In the genomic region with DNA sequence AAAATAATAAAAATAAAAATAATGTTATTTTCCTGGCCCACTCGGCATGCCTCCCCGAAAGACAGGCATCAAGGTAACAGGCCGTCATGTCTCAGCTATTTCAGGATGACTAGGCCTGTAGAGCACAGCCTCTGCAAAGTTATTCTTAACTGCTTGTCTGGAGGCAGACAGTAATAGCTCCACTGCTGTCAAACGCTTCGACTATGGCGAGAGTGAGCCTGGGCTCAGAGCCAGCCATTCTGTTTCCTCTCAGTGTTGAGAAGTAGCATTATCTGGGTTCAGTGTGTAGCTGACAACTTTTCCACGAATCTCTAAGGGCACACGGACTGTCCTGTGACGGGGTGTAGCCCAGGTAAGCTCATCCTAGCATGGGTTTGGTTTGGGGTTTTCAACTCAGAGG, we compare ENCODE assay signal across 9 mouse cellular contexts. TPM values are rescaled to one million over a fixed set of nuclear protein-coding genes. Genes with fewer than 3 reads are reported as not detected.
DNase-seq lines count a peak whose midpoint lies in the region; ATAC-seq and TF ChIP-seq lines count a peak whose summit lies in the region.
"Had no signal": no experiment of that assay in that cellular context is flagged by ENCODE, and none has a peak within 500 bp of the region (broad histone marks: within the 10 kb centered on the region; RNA-seq: fewer than 3 reads in every experiment).

No protein-coding gene starts in this region.

- ATAC-seq in forebrain, embryonic 15.5 days (replicated peaks) = no peak; the same call in 1 of the 2 replicates
- peak; percentile 94 for ATAC-seq in heart, postnatal 0 days (ENCODE audit: insufficient read depth, low read depth)

- H3K9me3 ChIP-seq in forebrain, embryonic 15.5 days = no peaks in the 10 kb centered on the region
- no peaks in the 10 kb centered on the region for H3K9me3 ChIP-seq in forebrain, embryonic 10.5 days
- no peaks in the 10 kb centered on the region for H3K9me3 ChIP-seq in heart, postnatal 0 days (replicated peaks; ENCODE audit: control insufficient read depth, low read length)

- no peak overlapping the region for H3K9ac ChIP-seq in forebrain, embryonic 15.5 days (replicated peaks)
- no peak overlapping the region for H3K9ac ChIP-seq in heart, postnatal 0 days (replicated peaks; ENCODE audit: low read depth, low read length)

- H3K4me2 ChIP-seq in forebrain, embryonic 15.5 days (replicated peaks) = no peak overlapping the region
- no peak overlapping the region for H3K4me2 ChIP-seq in heart, postnatal 0 days (ENCODE audit: low read depth, low read length)

- 53% methylated on average over 9 of the region's 9 CpGs for WGBS in forebrain, embryonic 15.5 days
- 92% methylated on average over 9 of the region's 9 CpGs for WGBS in forebrain, embryonic 10.5 days
- WGBS in heart, postnatal 0 days = 7% methylated on average over 9 of the region's 9 CpGs

- H3K27me3 ChIP-seq in forebrain, embryonic 15.5 days = no peaks in the 10 kb centered on the region
- H3K27me3 ChIP-seq in forebrain, embryonic 10.5 days (ENCODE audit: poor library complexity, severe bottlenecking) = no peaks in the 10 kb centered on the region
- H3K27me3 ChIP-seq in heart, postnatal 0 days (ENCODE audit: control insufficient read depth, insufficient read depth, low read length) = no peaks in the 10 kb centered on the region
- H3K27me3 ChIP-seq: CH12.LX had no signal

- DNase-seq in forebrain, embryonic 10.5 days (ENCODE audit: extremely low spot score, low spot score) = no peak
- peak; percentile 95 for DNase-seq in heart, postnatal 0 days (ENCODE audit: low spot score)
- peak; percentile 87 to 94 for DNase-seq in left cerebral cortex, adult 9 months (ENCODE audit: low spot score in 2 of 2)
- DNase-seq in right cerebral cortex, postnatal 36 days (ENCODE audit: low spot score in 2 of 2) = peak; percentile 87 to 96
- DNase-seq in T-cell, adult 2 months (ENCODE audit: low spot score) = no peak
- DNase-seq in urinary bladder, adult 2 months (ENCODE audit: low spot score) = no peak

- H3K4me1 ChIP-seq in forebrain, embryonic 15.5 days = peaks cover 8% of the 10 kb centered on the region; the same call in 1 of the 2 replicates
- peaks cover 4% of the 10 kb centered on the region; the same call in 1 of the 2 replicates for H3K4me1 ChIP-seq in forebrain, embryonic 10.5 days
- H3K4me1 ChIP-seq in cortical plate, adult 2 months (ENCODE audit: control insufficient read depth, insufficient read depth, low read length) = peaks cover 5% of the 10 kb centered on the region
- H3K4me1 ChIP-seq in heart, postnatal 0 days (ENCODE audit: control insufficient read depth, insufficient read depth) = peaks cover 27% of the 10 kb centered on the region

- 0 out of 2 replicates have a peak, but pooled peaks have one; percentile 65 for TF ChIP-seq EP300 in heart, postnatal 0 days (IDR thresholded peaks at IDR 0.05; ENCODE audit: low read depth)

- TF ChIP-seq CTCF in cortical plate, adult 2 months (IDR thresholded peaks at IDR 0.05; ENCODE audit: extremely low read depth, insufficient read depth, low read length) = no peak
- no peak for TF ChIP-seq CTCF in heart, postnatal 0 days (IDR thresholded peaks at IDR 0.05; ENCODE audit: low read depth)

- no peaks in the 10 kb centered on the region for H3K36me3 ChIP-seq in forebrain, embryonic 15.5 days
- no peaks in the 10 kb centered on the region for H3K36me3 ChIP-seq in forebrain, embryonic 10.5 days (replicated peaks)
- no peaks in the 10 kb centered on the region for H3K36me3 ChIP-seq in heart, postnatal 0 days (replicated peaks; ENCODE audit: control insufficient read depth, insufficient read depth, low read length)

- H3K27ac ChIP-seq in forebrain, embryonic 15.5 days (replicated peaks) = 0 out of 2 replicates have a peak overlapping the region, but pooled peaks have one; percentile 3
- H3K27ac ChIP-seq in forebrain, embryonic 10.5 days = no peak overlapping the region
- H3K27ac ChIP-seq in cortical plate, adult 2 months (ENCODE audit: insufficient read depth, low read length) = no peak overlapping the region
- H3K27ac ChIP-seq in heart, postnatal 0 days (ENCODE audit: low read depth) = peak overlapping the region; percentile 92

- no peak overlapping the region for H3K4me3 ChIP-seq in forebrain, embryonic 15.5 days
- H3K4me3 ChIP-seq in forebrain, embryonic 10.5 days = no peak overlapping the region
- no peak overlapping the region for H3K4me3 ChIP-seq in cortical plate, adult 2 months (ENCODE audit: insufficient read depth, low read length)
- no peak overlapping the region for H3K4me3 ChIP-seq in heart, postnatal 0 days (ENCODE audit: low read depth, low read length)

- TF ChIP-seq POLR2A in cortical plate, adult 2 months (IDR thresholded peaks at IDR 0.05; ENCODE audit: extremely low read depth, insufficient read depth, low read length) = 0 out of 2 replicates have a peak, but pooled peaks have one; percentile 20

RNA-seq across cellular contexts. Expression of gene Myh10, which starts 33.5 kb away (rescaled TPM):
- polyA plus RNA-seq in forebrain, embryonic 15.5 days (2015; fragmentation: Nextera tagmentation; extraction: Ambion mirVana) = 115 and 118 TPM in 2 replicates
- polyA plus RNA-seq in forebrain, embryonic 10.5 days (2016; fragmentation: Nextera tagmentation; extraction: Ambion mirVana) = 161 and 167 TPM in 2 replicates
- 132 and 140 TPM in 2 replicates for polyA plus RNA-seq in cortical plate, adult 2 months (2012; rRNA removed)
- total RNA-seq in heart, postnatal 0 days (2014; rRNA removed; ENCODE audit: low replicate concordance) = 82.8 and 150 TPM in 2 replicates
- polyA plus RNA-seq in heart, postnatal 0 days (2015; fragmentation: Nextera tagmentation; extraction: Ambion mirVana) = 34.9 and 39.5 TPM in 2 replicates
- polyA plus RNA-seq in urinary bladder, adult 2 months (2012; rRNA removed) = 66.5 and 73.5 TPM in 2 replicates

Comparison
In these comparisons a context has a peak if more than half of its experiments do, and no peak if none do; other contexts are left out.
1. H3K27ac ChIP-seq: peak in forebrain, embryonic 15.5 days (single experiment) and heart, postnatal 0 days (single experiment); none in forebrain, embryonic 10.5 days (single experiment) and cortical plate, adult 2 months (single experiment).
2. DNase-seq: peak in heart, postnatal 0 days (single experiment), left cerebral cortex, adult 9 months (2 of 2) and right cerebral cortex, postnatal 36 days (2 of 2); none in forebrain, embryonic 10.5 days (single experiment), T-cell, adult 2 months (single experiment) and urinary bladder, adult 2 months (single experiment).